Mouse (Mus musculus) 3134 (cell line): ENCODE measurements at regions not wholly inside any gene's neighbourhood (a gene's known extent, or its start where the extent isn't known, plus 50 kb on each side); places are given as distances from the start of the nearest gene placed in this dataset.

Experiments
- DNase-seq: peaks from one replicate; pipeline ENCODE4 v3.0.0-alpha.2; 2011; ENCODE audit warnings: low spot score; ENCODE audit not compliant: insufficient read length; ENCODE audit errors: extremely low read depth

DNA sequence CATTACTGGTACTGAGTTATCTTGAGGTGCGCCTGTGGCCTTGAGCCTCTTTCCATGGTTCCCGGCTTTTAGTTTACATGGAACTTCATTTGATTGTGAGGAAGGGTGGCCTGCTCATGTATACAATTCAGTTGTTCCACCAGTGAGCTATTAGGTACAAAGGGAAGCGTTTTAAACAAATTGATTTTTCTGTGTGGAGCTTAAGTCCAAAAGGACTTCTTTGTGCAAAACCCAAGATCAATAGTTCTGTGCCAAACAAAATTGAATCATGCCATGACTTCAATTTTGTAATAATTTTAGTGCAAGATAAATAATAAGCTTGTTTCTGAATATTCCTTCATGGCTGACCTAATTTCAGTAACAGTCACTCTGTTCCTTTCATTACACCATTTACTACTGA lies 674.3 kb upstream of the Adgrl2 start:
- DNase-seq, result no peak

DNA sequence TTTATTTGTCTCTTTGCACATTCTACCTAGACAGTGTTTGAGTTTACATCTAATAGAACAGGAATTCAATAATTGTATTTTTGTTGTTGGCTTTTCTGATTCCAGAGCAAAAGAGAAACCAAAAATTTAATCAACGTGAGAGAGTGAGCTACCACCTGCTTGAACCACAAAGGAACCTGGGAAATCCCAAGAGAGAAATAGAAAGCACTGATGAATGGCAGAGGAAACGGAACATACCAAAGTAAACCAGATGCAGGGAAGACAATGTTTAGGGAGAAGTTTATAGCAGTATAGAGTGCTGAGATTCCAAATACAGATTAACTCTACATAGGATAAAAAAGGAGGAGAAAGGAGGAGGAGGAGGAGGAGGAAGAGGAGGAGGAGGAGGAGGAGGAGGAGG lies 648.0 kb upstream of the Adgrl2 start:
- no peak for DNase-seq

DNA sequence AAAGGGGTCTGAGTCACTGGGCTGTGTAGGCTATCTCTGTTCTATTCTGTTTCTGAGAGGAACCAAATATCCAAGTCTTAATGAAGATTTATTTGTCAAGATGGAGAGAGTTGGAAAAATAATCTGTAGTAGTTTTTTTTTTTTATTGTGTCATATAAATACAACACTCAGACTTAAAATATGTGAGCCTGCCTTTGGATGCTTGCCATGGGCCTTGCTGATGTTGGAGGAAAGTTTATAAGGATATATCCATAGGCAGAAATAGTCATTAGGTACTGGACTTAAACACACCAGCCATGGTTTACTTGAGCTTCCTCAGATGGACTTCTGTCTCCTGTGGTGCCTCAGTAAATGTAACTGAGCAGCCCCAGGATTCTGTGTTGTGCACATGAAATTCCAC lies 635.8 kb upstream of the Adgrl2 start:
- DNase-seq, result no peak

DNA sequence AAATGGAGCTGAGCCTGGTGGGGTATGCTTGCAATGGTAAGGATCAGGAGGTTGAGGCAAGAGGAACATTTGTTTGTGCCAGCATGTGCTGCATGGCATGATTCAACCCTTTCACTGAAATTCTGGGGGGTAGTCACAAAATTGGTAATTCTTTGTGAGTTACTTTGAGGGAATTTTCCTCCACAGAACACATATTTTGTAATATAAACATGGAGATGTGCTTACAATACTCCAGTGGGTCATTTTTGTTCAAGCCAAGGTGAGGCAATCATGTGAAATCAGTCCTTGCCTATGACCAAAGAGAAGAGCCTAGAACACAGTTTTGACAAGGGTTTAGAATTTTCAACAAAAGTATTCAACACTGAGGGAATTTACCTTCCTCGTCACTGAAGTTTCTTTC lies 635.1 kb upstream of the Adgrl2 start:
- DNase-seq, result peak; percentile 3

DNA sequence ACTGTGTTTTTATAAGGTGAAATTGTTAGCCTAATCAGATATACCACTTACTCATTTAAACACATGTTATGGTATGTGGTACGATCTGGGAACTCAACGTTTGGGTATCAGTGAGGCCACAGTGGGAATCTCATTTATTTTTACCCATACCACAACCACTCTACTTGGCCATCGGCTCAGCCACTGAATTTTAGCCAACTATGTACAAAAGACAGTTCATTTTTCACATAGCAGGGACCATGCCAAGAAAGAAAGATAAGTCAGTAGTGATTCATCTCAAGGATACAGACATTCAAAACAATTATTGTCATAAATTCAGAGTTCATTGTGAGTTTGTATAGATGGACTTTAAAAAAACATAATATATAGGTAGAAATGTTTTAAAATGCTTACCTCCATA lies 634.7 kb upstream of the Adgrl2 start:
- peak; percentile 5 for DNase-seq

DNA sequence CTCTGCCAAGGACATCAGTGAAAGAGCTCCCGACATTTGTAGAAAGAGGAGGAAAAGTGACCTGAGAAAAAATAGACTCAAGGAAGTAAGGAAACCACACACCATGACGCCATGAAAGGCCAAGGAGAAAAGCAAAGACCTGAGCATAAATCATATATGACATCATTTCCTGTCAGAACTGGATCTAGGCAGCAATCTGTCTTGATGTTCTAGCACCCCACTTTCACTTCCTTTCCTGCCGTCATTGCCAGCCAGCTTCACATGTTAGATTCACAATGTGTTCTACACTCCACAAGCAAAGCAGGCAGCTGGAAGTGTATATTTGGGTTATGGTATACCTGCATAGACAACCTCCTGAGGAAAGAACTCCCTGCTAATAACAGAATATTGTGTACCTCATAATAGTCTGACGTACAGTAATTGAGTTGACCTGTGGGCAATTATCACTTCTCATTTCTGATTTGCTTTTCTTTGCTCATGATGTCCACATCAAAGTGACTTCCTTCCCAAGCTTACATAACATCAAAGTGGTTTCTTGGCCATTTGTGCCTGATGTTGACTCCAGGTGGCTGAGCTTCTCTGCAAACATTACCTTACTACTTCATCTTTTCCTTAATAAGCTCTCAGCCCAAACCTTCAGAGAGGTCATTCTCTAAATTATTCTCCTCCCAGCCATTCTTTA lies 633.6 kb upstream of the Adgrl2 start:
- no peak for DNase-seq

DNA sequence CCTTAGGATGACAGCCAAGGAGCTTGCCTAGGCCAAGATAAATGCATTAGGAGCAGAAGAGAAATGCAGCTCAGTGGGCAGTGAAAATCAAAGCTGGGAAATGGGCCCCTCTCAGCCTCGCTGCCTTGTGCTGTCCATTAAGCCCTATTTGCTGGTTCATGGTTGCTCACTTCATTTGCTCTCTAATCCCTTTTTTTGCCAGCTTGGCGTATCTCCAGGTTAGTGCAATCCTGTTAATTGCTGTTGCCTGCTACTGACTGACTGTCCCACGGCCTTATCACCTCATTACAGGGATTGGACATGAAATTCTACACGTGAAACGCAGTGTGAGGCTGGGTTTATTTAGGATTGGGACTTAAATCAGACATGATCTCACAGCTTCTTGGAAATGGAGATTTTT lies 613.5 kb upstream of the Adgrl2 start:
- no peak for DNase-seq

DNA sequence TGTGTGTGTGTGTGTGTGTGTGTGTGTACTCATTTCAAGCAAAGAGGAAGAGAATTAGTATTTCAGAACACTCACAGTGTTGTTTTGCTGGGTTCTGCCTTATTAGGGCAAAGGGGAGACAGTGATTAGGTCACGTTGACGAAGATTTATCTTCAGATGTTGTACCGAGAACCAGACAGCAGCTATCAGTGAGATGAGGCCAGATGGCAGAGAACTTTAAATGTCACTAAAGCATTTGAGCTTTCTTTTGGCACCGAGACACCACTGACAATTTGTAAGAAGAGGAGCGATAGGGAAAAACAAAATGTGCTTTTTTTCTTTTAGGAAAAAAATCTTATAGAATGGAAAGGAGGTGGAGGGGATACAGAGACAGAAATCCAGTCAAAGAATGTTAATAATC lies 610.9 kb upstream of the Adgrl2 start:
- no peak for DNase-seq

DNA sequence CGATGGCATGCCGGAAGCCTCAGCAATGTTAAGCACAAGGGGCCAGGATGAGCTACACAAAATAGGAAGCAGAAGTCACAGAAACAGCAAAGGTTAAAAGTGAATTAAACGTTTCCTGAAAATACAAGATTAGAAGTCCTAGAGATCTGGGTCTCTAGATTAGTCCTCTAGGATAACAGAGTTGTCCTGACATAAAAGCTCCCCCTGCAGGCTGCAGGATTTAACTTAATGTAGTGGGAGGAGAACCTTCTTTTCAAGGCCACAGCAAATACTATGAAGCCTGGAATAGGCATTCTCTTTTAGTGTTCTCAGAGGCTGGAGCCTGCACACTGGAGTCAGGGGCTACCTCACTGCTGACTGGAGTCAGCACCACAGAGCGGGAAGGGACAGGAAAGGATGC lies 604.1 kb upstream of the Adgrl2 start:
- DNase-seq, result no peak

DNA sequence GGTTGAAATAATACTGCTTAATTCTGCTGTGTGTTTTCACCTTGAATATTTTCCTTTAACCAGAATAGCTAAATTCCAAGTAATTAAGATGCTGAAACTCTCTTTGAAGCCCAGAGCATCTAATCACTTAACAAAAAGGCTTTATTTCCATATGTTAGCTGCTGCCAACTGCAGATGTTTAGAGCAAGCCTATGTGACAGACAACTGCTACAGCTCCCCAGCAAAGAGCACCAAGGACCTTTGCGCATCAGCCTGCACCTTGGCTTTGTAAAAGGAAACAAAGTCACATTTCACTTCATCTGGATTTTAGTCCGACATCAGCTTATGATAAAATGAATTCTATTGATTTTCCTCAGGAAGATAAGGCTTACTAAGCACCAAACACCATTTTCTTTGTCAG lies 595.4 kb upstream of the Adgrl2 start:
- no peak for DNase-seq

DNA sequence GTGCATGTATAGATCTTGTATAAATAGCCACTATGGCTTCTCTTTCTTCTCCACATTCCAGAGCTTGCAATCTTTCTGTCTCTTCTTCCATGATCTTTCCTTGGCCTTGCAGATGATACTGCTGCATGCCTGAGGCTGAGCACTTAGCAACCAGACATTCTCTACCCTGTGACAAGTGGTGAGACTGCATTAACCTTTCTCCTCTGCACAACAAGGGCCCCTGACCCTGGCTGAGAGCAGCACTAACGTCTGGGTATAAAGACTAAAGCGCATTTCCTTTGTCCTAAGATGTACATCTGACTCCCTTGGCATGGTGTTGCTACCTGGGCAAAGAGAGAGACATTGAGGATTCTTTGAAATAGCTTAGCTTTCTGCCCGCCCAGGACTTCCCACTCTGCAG lies 590.8 kb upstream of the Adgrl2 start:
- no peak for DNase-seq

DNA sequence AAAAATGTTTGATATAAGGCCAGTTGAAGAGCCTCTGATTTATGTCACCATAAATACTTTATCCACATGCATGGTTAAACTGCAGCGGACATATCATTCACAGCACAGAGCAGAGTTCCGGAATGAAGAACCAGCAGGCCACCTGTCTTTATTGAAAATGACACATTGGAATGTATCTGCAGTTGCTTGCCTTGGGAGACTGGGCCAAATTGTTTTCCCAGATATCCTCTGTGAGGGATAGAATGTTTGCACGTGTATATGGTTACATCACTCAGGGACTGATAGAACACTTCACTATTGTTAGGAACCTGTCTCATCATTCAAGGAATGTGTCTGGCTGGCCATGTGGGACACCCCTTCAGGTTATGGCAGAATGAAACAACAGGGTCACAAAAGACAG lies 585.3 kb upstream of the Adgrl2 start:
- DNase-seq, result no peak

DNA sequence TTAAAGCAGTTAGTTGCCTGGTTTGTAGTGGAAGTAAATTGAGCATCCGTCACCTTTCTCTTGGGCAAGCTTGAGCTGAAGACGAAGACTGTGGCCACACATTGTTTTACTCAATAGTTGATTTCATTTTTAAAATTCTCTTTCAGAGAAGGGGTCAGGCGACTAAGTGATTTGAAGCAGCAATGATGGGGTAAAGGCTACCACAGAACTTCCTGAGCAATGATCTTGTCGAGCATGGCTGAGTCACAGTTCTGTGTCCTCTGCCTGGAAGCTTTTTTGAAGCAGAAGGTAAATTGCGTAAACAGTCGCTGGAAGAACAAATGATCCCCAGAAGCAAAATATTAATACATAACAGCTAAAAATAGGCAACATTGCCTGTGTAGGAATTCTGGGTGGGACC lies 576.5 kb upstream of the Adgrl2 start:
- DNase-seq, result no peak

DNA sequence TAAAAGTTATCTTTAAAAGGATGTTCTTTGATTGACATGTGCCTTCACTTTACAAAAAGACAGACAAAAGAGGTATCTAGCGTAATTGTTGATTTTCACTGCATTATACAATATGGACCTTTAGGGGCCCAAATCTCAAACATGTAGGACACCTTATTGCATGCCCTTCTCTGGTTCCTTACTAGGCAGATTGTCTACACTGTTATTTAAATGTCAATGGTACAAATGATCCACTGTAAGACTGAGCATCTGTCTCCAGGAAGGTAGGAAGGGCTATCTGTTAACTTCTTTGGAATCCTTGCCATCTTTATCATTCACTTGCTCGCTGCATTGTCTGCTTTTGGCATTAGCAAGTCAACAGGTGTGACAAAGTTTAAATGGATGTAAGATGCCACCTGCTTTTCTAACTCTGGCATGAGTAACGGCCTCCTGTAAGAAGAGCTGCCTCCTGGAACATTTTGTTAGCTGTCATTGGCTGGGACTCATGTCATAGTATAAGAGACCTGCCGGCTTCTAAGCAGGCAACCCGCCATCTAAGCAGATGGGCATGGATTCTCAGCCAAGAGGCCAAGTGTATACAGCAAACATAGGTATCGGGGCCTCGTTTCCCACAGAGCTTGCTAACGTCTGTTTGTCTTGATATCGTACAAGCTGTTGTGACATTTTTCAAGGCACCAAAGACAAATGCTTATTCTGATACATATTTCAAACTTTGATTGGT lies 560.0 kb upstream of the Adgrl2 start:
- DNase-seq, result no peak

DNA sequence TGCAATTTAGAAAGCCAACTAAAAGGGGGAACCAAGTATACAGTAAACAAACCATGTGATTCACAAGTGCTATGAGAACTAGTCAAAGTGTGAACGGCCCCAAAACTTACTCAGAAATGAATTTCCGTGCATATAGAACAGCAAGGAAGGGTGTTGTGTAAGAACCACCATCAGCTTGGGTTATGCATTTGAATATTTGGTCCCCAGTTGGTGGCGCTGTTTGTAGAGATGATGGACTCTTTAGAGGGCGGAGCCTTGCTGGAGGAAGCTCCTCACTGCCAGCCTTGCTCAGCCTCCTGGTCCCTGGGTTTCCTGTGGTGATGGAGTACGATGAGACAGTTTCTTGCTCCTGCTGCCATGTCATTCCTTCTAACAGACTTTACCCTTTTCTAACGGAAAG lies 556.7 kb upstream of the Adgrl2 start:
- DNase-seq, result no peak

DNA sequence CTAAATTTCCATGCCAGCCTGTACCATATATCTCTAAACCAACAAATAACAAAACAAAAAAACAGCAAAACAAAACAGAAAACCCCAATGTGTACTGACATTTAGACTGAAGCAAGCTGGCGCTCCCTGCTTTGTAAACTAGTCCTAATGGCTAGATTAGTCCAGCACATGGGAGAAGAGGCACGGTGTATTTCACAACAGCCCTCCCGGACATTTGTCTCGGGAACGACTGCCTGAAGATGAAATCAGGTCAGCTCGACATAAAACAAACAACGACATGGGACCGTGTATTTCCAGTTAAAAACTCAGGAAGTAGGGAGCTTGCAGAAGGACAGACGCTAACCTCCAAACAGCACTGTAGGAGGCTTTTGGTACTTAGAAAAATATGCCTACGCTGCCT lies 555.9 kb upstream of the Adgrl2 start:
- no peak for DNase-seq

DNA sequence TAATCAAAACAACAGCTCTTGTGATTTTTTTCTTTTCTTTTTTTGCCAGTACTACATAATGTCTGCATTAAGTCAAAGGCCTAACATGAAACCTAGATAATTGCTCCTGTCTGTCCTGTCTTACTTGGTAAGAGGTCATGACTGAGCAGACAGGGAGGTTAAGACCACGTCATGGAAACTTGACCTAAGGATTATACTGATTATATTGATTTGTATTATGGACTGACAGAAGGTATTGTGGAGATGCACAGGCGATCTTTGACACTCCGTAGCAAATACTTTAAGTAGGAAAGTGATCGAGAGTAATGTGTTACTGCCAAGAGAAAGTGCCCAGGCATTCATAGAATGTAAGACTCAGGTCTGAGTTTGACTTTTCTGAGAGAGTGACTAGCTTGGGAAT lies 543.8 kb upstream of the Adgrl2 start:
- no peak for DNase-seq

DNA sequence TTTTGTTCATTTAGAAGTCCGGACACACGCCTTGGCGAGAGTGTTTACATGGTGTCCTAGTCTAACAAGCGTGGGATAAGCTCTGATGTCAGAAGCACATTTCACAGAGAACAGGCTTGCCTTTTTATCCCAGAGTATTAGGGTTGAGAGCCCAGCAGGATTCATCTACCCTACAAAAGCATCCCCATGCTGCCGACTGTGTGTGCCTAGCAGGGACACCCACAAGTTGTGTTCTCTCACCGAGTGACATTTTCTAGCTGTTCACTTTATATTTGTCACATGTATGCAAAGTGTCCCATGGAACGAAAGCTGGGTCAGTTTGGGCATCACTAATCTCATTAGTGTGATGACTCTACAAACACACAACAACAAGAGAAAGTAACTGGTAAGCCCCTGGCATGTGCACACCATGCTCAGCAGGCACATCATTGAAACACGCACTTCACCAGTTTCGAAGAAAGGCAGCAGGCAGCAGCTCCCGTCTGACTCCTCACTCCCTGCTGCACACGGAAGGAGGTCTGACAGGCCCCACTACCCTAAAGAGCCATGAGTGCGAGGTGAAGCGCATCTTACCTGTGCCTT lies 539.8 kb upstream of the Adgrl2 start:
- no peak for DNase-seq

DNA sequence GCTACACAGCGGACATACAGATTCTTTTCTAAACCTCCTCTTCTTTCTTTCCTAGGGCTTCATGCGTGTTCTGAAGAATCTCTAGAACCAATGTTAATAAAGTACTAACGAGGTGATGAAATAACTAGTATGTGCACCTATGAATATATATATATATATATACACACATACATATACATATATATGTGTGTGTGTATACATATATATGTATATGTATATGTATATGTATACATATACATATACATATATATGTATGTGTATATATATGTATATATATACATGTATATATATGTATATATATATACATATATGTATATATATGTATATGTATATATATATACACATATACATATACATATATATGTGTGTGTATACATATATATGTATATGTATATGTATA lies 536.2 kb upstream of the Adgrl2 start:
- DNase-seq, result no peak

DNA sequence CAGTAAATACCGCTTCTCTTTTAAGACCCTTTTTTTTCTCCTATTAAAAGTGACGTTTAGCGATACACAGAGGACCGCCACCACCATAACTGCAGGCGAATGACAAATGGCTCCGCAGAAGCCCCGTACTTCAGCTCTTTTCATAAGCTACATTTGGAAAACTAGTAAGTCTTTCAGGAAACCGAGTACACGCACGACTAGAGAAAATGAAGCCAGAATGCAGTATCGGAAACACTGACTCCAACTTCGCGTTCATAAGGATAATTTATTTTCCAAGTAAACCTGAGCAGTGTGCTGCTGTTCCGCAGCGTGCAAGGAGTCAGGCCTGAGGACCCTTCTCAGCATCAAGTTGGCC lies 529.2 kb upstream of the Adgrl2 start:
- DNase-seq, result no peak

DNA sequence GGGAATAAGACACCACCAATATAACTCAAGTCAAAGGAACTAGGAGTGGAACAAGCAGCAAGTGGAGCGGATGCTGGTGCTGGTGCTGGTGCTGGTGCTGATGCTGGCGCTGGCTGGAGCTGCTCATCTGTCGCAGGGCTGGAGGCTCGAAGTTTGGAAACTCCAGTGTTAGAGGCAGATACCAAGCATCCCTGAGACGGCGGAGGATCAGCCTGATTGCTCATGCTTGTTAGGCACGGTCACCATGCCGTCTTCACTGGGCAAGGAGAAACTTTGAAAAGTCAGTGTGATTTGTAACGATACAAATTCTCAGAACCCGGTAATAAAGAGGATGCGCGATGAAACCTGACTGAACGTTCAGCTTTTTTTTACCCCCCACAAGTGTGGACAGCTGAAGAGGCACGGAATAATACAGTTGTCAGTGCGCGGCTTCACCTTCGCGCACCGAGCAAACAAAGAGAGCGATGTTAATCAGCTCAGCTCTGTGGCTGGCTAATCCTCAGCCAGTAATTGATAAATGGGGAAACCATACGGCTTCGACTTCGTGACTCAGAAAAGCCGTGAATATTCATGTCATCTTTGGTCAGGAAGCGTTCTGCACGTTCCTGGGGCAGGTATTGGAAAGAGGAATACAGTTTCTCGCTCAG lies 528.7 kb upstream of the Adgrl2 start:
- no peak for DNase-seq

DNA sequence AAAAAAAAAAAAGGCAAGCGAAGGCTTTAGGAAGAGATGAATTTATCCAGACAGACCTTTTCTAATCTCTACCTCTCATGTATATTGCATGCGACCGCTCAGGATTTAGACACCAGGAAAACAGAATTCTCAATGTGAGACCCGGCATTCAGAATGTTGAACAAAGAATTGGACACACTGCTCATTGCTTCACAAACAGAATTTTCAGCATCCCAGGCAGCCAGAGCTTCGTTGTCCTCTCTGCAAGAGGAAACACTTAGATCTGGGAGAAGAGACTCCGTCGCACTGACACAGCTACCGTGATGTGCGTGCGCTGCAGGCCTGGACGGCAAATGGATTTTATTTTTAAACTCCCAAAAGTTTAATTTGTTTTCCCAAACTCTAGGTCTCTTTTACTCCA lies 527.2 kb upstream of the Adgrl2 start:
- no peak for DNase-seq
